Mouse (Mus musculus) stomach, postnatal 0 days (tissue): Measurements from ENCODE around the gene Tmem89.

Experiments
- CTCF ChIP-seq: IDR thresholded peaks from 2 replicates; pipeline ENCODE4 v1.5.1; 2016; ENCODE audit warnings: antibody characterized with exemption, low read depth, mild to moderate bottlenecking, moderate library complexity
- EP300 ChIP-seq: optimal IDR thresholded peaks from 2 replicates; pipeline ENCODE3; 2016; ENCODE audit warnings: antibody characterized with exemption

DNA sequence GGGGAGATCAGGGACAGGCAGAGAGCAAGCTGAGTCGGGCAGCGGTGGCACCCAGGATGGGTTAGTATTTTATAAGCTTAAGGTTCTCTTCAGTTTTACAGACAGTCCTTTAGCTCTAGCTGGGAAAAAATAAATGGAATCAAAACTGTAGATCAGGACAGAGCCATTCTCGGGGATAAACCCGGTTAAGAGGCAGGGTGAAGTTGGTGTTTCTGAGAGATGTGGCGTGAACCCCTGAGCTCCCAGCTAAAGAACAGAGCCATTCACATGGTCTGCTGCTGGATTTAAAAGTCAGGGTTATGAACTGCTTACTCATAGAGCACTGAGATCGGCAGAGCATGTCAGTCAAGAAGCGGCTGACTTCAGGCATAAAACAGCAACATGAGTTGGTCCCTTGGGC, 1.3 kb upstream of the Tmem89 start:
- TF ChIP-seq CTCF = no peak
- TF ChIP-seq EP300 = no peak
